Mouse (Mus musculus) megakaryocyte-erythroid progenitor cell, adult 5 weeks (primary cell): ENCODE data around the gene Gm13941. TPM values are rescaled to one million over a fixed set of nuclear protein-coding genes. Genes with fewer than 3 reads are reported as not detected.

Source experiments
- polyA plus RNA-seq: library from polyadenylated mRNA; stranded (reverse); fragments of >175 nt; gene quantifications from 2 replicates; pipeline ENCODE4 v1.2.3, GENCODE M21; 2012

Gm13941 gene
- not detected in 2 replicates for polyA plus RNA-seq

DNA sequence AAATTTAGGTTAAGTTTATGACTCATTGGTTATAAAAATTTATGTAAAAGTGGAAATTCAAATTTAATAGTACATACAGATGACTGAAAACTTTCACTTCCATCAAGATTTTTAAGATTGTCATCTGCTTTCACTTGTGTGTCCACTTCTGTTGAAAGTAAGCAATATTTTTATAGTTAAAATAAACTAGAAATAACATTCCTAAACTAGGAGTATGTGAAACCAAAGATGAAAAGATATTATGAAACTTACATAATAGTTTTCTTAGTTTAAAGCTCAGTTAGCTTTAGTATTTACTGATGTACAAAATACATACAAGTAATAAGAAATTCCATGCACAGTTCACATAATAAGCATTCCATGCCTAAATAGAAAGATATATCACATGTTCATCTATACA lies at the start of gene Gm13941:
Gm13941 (minus strand) TSS at position 101 of the 400 bp plus-strand sequence.

DNA sequence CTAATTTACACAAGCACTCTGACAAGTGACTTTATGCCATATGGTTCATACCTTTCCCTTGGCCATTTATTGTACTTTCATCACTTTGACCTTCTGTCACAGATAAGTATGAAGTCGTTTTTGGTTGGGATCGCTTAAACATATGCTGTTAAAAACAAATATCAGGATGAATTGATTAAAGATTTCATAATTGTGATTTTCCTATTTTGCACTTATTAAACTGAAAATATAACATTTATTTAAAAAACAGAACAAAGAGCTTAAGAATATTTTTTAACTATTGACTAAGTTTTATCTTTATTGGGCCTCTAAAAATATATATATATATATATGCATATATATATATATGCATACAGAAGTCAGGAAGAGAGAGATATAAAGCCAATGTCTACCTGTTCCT lies 47.1 kb upstream of the Gm13941 start, which contains the start of gene Gm15130:
Gm15130 (minus strand) TSS at position 101 of the 400 bp plus-strand sequence.

Other genes starting within 250 kb of the Gm13941 start
- gene Ano3, start 155.1 kb downstream of the Gm13941 start, polyA plus RNA-seq: 0.01 TPM in 1 of 2 replicates, not detected in the other
- not detected in 2 replicates for gene Gm15130, start 47.0 kb upstream of the Gm13941 start, polyA plus RNA-seq
- not detected in 2 replicates for gene 4930430A15Rik, start 123.6 kb upstream of the Gm13941 start, polyA plus RNA-seq
- gene Olfr1275, start 129.3 kb upstream of the Gm13941 start, polyA plus RNA-seq: not detected in 2 replicates
- gene Olfr1276, start 148.5 kb upstream of the Gm13941 start, polyA plus RNA-seq: not detected in 2 replicates
- gene Olfr1277, start 168.1 kb upstream of the Gm13941 start, polyA plus RNA-seq: not detected in 2 replicates
- not detected in 2 replicates for gene Olfr1278, start 184.2 kb upstream of the Gm13941 start, polyA plus RNA-seq
- gene Olfr1279, start 194.7 kb upstream of the Gm13941 start, polyA plus RNA-seq: not detected in 2 replicates
- gene Olfr1280, start 208.0 kb upstream of the Gm13941 start, polyA plus RNA-seq: not detected in 2 replicates
- gene Olfr1281, start 220.5 kb upstream of the Gm13941 start, polyA plus RNA-seq: not detected in 2 replicates
- gene Olfr1282, start 230.1 kb upstream of the Gm13941 start, polyA plus RNA-seq: not detected in 2 replicates